Mouse (Mus musculus) B cell, adult (primary cell): ENCODE measurements around the gene Fbll1. TPM values are rescaled to one million over a fixed set of nuclear protein-coding genes. Genes with fewer than 3 reads are reported as not detected.

ENCODE experiments used
- total RNA-seq: library from RNA; stranded (reverse); gene quantifications from 4 replicates; pipeline ENCODE4 v1.2.4, GENCODE M21; 2023; ENCODE audit not compliant: inconsistent age

Fbll1 gene
- not detected in 4 replicates for total RNA-seq

GRCm38 (mm10) chr11:35798874-35799273 lies at the start of gene Fbll1:
Gene Fbll1, minus strand, starts transcription at chr11:35798884.

DNA sequence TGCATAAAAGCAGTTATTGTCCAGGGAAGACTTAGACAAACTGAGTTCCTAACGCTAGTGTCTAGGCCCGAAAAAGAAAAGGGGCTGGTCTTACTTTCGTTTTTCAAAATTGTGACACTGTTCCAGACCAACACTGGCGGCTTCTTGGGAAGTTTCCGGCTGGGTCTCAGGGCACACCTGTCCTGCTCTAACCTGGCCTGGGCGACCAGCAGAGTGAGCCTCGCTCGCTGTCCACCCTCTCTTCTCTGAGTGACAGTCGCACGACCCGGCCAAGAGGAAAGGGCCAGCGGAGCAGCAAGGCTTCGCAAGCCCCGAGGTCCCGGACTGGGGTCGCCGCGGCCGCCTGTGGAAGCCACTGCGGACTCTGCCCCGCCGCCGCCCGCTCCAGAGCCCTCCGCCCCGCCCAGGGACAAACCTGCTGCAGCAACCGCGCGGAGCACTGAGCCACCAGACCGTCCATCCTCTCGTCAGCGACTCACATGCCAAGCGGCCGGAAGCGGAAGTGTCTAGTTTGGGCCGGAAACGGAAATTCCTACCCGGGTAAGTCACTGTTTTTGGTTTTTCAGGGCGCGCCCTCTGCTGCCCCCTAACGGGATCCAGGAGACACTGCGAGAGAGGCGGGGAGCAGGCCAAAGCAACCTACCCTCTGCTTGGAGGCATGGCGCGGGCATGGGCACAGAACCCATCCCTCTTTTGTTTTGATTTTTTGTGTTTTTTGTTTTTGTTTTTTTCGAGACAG lies 35.5 kb upstream of the Fbll1 start, which contains the start of gene Rars:
TSS of gene Rars (minus strand) at position 485 of the 739 bp plus-strand sequence.

DNA sequence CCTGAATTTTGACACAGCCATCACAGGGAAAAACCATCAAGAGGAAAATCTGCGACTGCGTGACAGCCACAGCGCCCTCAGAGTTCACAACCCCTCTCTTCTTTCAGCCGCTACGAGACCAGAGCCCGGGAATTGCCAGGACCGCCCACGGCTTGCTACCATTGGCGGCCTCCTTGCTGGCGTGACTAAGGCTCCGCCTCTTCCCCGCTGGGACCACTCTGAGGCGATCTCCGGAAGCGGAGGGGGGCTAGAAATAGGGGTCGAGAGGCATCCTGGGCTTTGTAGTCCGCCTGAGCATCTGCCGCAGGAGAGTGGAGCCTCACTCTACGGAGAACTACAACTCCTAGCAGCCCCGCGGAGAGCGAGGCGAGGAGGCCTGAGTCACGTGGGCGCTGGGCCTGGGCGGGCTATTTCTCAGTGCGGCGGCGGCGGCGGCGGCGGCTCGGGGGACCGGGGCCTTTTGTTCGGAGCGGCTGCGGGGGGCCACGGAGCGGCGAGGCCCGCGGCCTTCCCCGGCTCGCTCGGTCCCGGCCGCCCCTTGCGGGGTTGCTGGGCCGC lies 29.4 kb downstream of the Fbll1 start, which contains the start of gene Pank3:
TSS of gene Pank3 (plus strand) at position 297 of the 558 bp plus-strand sequence.

Other genes with a start within 250 kb of the Fbll1 start
- 21.1 to 24.4 TPM (median 23.9 TPM) in 4 replicates for gene Pank3, start 29.4 kb downstream of the Fbll1 start, total RNA-seq
- 72.2 to 90.3 TPM (median 81.7 TPM) in 4 replicates for gene Rars, start 35.6 kb upstream of the Fbll1 start, total RNA-seq
- 0.15 to 0.63 TPM (median 0.22 TPM) in 4 replicates for gene Wwc1, start 181.6 kb upstream of the Fbll1 start, total RNA-seq